Mouse (Mus musculus) cerebellum, adult 2 months (tissue): ENCODE results near the gene Ctbp2. TPM values are rescaled to one million over a fixed set of nuclear protein-coding genes. Genes with fewer than 3 reads are reported as not detected.

Experiments
- DNase-seq, 2 experiments: peaks; one replicate each; pipeline ENCODE4 v3.0.0; 2021
- H3K27ac ChIP-seq: fragments of 200-500 bp; 2 replicates; pipeline ENCODE4 v1.5.1; 2012; ENCODE audit warnings: low read length, control low read depth, inconsistent platforms; ENCODE audit not compliant: insufficient read depth
- H3K27me3 ChIP-seq: fragments of 200-500 bp; 2 replicates; pipeline ENCODE4 v1.6.1; 2012; ENCODE audit warnings: inconsistent platforms, mild to moderate bottlenecking, low read length, moderate library complexity; ENCODE audit not compliant: control insufficient read depth, insufficient read depth
- H3K4me1 ChIP-seq: fragments of 200-500 bp; 2 replicates; pipeline ENCODE4 v1.6.1; 2011; ENCODE audit warnings: low read length; ENCODE audit not compliant: control insufficient read depth, insufficient read depth
- H3K4me3 ChIP-seq: fragments of 200-500 bp; replicated peaks from 2 replicates; pipeline ENCODE3; 2011; ENCODE audit warnings: mild to moderate bottlenecking, low read depth, low read length, control low read depth; ENCODE audit not compliant: insufficient read depth
- CTCF ChIP-seq: fragments of 200-500 bp; IDR thresholded peaks from 2 replicates; pipeline ENCODE4 v1.5.1; 2011; ENCODE audit warnings: low read depth, mild to moderate bottlenecking, control low read depth, low read length, moderate library complexity, borderline replicate concordance; ENCODE audit not compliant: insufficient read depth
- POLR2A ChIP-seq: fragments of 200-500 bp; IDR thresholded peaks from 2 replicates; pipeline ENCODE4 v1.6.1; 2011; ENCODE audit warnings: low read length, control low read depth, borderline replicate concordance; ENCODE audit not compliant: insufficient read depth
- WGBS: fragments of 180-500 bp; shearing (Covaris S2); methylation state at CpG from one replicate; pipeline ENCODE4 v1.1.7; 2018; 5-methylcytosine and 5-hydroxymethylcytosine counted together
- polyA plus RNA-seq: library from polyadenylated mRNA; depleted of rRNA; stranded (reverse); fragments of >200 nt; gene quantifications from 2 replicates; pipeline ENCODE4 v1.2.3, GENCODE M21; 2012

Gene Ctbp2
- polyA plus RNA-seq, 1 experiment, result 96.2 TPM

- DNase-seq, result no peak
- TF ChIP-seq POLR2A, result no peak
- no peak for TF ChIP-seq CTCF
- no peak overlapping the region for H3K27ac ChIP-seq
- peaks cover 52% of the 10 kb centered on the region for H3K4me1 ChIP-seq
- WGBS, result 66% methylated on average over 7 of the region's 7 CpGs
- H3K27me3 ChIP-seq, result no peaks in the 10 kb centered on the region
- H3K4me3 ChIP-seq, result no peak overlapping the region
Measured at GRCm38 (mm10) chr7:133005772-133006171, 118.4 kb downstream of the Ctbp2 start.

DNA sequence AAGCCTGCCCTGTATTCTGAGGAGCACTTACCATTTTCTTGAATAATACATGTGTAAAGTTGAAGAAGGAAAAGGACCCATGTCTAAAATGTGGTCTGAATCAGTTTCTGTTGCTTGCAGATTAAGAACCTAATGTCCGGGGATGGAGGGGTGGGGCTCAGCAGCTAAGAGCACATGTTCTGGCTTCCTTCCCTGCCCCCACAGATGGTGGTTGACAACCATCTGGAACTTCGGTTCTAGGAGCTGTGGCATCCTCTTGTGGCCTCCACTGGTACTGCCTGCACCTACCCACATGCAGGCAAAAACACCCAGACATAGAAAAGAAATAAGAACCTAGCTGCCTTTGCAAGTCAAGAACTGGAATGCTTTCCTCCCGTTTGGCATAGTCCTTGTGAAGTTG, 120.7 kb downstream of the Ctbp2 start:
- H3K27me3 ChIP-seq, result no peaks in the 10 kb centered on the region
- H3K4me1 ChIP-seq, result peaks cover 46% of the 10 kb centered on the region
- TF ChIP-seq CTCF (peak; percentile 98), POLR2A (no peak)
- H3K4me3 ChIP-seq, result no peak overlapping the region
- WGBS, result 4% methylated on average over 3 of the region's 3 CpGs
- H3K27ac ChIP-seq, result no peak overlapping the region
- peak; percentile 90 to 92 for DNase-seq

- no peak for DNase-seq
- TF ChIP-seq CTCF, result no peak
- TF ChIP-seq POLR2A, result no peak
- H3K4me3 ChIP-seq, result no peak overlapping the region
- H3K27ac ChIP-seq, result no peak overlapping the region
- 47% methylated on average over 6 of the region's 6 CpGs for WGBS
- H3K4me1 ChIP-seq, result peaks cover 36% of the 10 kb centered on the region
- no peaks in the 10 kb centered on the region for H3K27me3 ChIP-seq
Measured at GRCm38 (mm10) chr7:133002271-133002670, 121.9 kb downstream of the Ctbp2 start.

GRCm38 (mm10) chr7:133001388-133001787, 122.8 kb downstream of the Ctbp2 start:
- no peak for TF ChIP-seq CTCF
- TF ChIP-seq POLR2A, result no peak
- no peak overlapping the region for H3K4me3 ChIP-seq
- H3K27me3 ChIP-seq, result no peaks in the 10 kb centered on the region
- DNase-seq, result peak in 1 of 2 experiments; percentile 23
- 0 out of 2 replicates have a peak overlapping the region, but pooled peaks have one; percentile 23 for H3K27ac ChIP-seq
- WGBS, result 44% methylated on average over 3 of the region's 3 CpGs
- H3K4me1 ChIP-seq, result peaks cover 31% of the 10 kb centered on the region

DNA sequence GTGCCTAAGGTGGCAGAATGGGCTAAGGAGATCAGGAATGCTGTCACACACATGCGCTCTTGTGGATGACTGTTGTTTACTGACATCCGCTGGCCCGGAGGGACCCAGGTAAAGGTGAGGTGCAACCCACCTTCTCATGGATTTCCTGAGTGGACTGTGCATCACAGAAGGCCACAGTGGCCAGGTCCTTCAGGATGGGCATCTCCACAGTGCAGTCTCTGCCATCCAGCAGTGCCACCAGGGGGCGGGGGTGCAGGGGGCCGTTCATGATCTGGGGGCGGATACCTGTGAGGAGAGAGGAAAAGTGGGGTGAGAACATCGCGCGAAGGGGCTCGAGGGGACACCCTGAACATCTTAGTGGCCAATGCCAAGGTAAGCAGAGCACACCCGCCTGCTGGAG, 125.1 kb downstream of the Ctbp2 start:
- no peak overlapping the region for H3K27ac ChIP-seq
- WGBS, result 94% methylated on average over 11 of the region's 11 CpGs
- H3K4me1 ChIP-seq, result peaks cover 35% of the 10 kb centered on the region
- no peaks in the 10 kb centered on the region for H3K27me3 ChIP-seq
- DNase-seq, result peak in 1 of 2 experiments; percentile 11
- no peak for TF ChIP-seq POLR2A
- no peak for TF ChIP-seq CTCF
- H3K4me3 ChIP-seq, result no peak overlapping the region

DNA sequence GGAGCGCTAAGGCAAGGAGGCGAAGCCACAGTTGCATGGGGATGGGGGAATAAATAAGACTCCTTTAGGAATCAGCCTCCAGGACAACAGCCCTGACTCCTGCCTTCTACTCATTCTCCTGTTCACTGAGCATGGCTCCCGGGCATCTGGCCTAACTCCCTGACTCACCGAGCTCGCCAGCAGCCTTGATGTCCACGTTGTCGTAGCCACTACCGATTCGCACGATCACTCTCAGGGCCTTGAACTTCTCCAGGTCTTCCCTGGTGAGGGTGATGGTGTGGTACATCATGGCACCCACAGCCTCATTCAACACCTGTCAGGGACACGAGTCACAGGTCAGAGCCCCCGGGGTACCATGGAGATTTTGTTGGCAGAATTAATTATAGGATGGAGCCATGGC, 125.5 kb downstream of the Ctbp2 start:
- peak in 1 of 2 experiments; percentile 20 for DNase-seq
- no peak for TF ChIP-seq POLR2A
- no peak for TF ChIP-seq CTCF
- WGBS, result 76% methylated on average over 12 of the region's 12 CpGs
- Histone ChIP-seq H3K4me1 (peaks cover 34% of the 10 kb centered on the region), H3K4me3 (no peak overlapping the region), H3K27ac (no peak overlapping the region), H3K27me3 (no peaks in the 10 kb centered on the region)

- TF ChIP-seq POLR2A (no peak), CTCF (peak; percentile 72)
- 87% methylated on average over 5 of the region's 5 CpGs for WGBS
- H3K27me3 ChIP-seq, result no peaks in the 10 kb centered on the region
- no peak overlapping the region for H3K4me3 ChIP-seq
- H3K27ac ChIP-seq, result no peak overlapping the region
- peak in 1 of 2 experiments; percentile 39 for DNase-seq
- H3K4me1 ChIP-seq, result peaks cover 18% of the 10 kb centered on the region
Measured at GRCm38 (mm10) chr7:132996391-132996790, 127.8 kb downstream of the Ctbp2 start.

GRCm38 (mm10) chr7:132994628-132995191, 129.4 kb downstream of the Ctbp2 start:
- WGBS, result 56% methylated on average over 6 of the region's 6 CpGs
- no peaks in the 10 kb centered on the region for H3K27me3 ChIP-seq
- H3K4me1 ChIP-seq, result peaks cover 11% of the 10 kb centered on the region; the same call in 1 of the 2 replicates
- no peak overlapping the region for H3K27ac ChIP-seq
- DNase-seq, result no peak
- no peak overlapping the region for H3K4me3 ChIP-seq
- TF ChIP-seq POLR2A, result no peak
- no peak for TF ChIP-seq CTCF

- H3K4me1 ChIP-seq, result peaks cover 8% of the 10 kb centered on the region; the same call in 1 of the 2 replicates
- no peak overlapping the region for H3K27ac ChIP-seq
- no peaks in the 10 kb centered on the region for H3K27me3 ChIP-seq
- peak; percentile 49; the same call in 1 of the 2 replicates for TF ChIP-seq CTCF
- TF ChIP-seq POLR2A, result no peak
- no peak overlapping the region for H3K4me3 ChIP-seq
- no peak for DNase-seq
- WGBS, result 79% methylated on average over 8 of the region's 8 CpGs
Measured at GRCm38 (mm10) chr7:132994120-132994519, 130.0 kb downstream of the Ctbp2 start.
